Mouse (Mus musculus): ENCODE results near the gene Msmp. TPM values are rescaled to one million over a fixed set of nuclear protein-coding genes. Genes with fewer than 3 reads are reported as not detected.
A peak's percentile ranks its signal among the peaks of the same experiment; 100 is the strongest.

Gene Msmp
- polyA plus RNA-seq, 1 experiment: not detected

DNA sequence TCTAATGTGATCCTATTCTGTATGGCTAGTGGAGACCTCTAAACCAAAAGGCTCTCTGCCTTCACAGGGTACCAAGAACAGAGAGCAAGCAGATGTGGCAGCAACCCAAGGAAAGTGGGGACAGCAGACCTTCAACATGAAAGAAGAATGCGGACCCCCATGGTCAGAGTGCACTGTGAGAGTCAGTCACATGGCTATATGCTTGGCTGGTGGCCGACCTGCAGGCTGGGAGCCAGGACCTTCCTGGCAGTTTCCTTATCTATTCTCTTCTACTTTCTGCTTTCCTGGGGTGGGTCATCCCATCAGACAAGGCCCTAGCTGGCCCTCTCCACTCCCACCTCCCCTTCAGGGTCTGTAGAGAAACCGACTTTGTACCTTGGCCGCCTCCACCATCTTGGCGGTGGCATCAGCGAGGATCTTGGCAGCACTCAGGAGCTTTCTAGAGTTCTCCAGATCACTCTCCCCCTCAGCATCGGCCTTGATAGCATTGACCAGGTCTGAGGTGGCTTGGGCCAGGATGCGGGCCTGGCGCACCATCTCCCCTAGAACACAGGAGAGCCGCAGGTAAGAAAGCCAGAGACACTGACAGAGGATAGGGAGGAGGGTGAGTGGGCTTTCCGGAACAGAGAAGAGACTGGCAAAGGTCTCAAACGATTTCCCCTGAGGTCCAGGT is 37.8 kb downstream of the Msmp start:
- no peak overlapping the region for H3K4me3 ChIP-seq
- no peaks in the 10 kb centered on the region for H3K79me2 ChIP-seq (ENCODE audit: control insufficient read depth, insufficient read depth)
- no peak overlapping the region for H3K4me2 ChIP-seq (ENCODE audit: low read depth)
- H3K27me3 ChIP-seq (ENCODE audit: control insufficient read depth, insufficient read depth, insufficient read length): no peaks in the 10 kb centered on the region
- no peak overlapping the region for H3ac ChIP-seq (ENCODE audit: control insufficient read depth, insufficient read length)
- TF ChIP-seq CEBPB (IDR thresholded peaks at IDR 0.05; ENCODE audit: insufficient read depth, poor library complexity, severe bottlenecking) (no peak), TCF3 (IDR thresholded peaks at IDR 0.05; ENCODE audit: insufficient read length, low read depth) (no peak), POLR2A (IDR thresholded peaks at IDR 0.05; ENCODE audit: insufficient read length, low read depth) (no peak), POLR2AphosphoS2 (IDR thresholded peaks at IDR 0.05; ENCODE audit: insufficient read length, low read depth) (peak; percentile 20), USF1 (IDR thresholded peaks at IDR 0.05; ENCODE audit: low read depth) (no peak)
- peaks cover 82% of the 10 kb centered on the region for H3K36me3 ChIP-seq (ENCODE audit: control insufficient read depth, insufficient read depth)

DNA sequence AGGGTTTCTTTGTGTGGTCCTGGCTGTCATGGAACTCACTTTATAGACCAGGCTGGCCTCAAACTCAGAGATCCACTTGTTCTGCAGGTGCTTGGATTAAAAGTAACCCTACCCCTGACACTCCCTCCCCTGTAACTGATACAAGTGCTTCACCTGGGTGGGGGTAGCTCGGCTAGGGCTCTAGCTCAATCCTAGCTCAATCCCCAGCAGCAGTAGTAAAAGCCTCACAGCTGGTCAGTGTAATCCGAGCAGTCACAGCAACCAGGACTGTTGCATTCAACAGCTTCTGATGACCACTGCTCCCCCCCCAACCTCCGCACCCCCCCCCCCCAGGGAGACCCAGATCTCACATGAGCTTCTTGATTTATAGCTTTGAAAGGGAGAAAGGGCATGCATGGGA is 42.2 kb downstream of the Msmp start:
- Histone ChIP-seq H3K36me3 (ENCODE audit: control insufficient read depth, insufficient read depth) (peaks cover 89% of the 10 kb centered on the region), H3K4me3 (no peak overlapping the region), H3K79me2 (ENCODE audit: control insufficient read depth, insufficient read depth) (no peaks in the 10 kb centered on the region), H3K4me2 (ENCODE audit: low read depth) (no peak overlapping the region), H3ac (ENCODE audit: control insufficient read depth, insufficient read length) (no peak overlapping the region), H3K27me3 (ENCODE audit: control insufficient read depth, insufficient read depth, insufficient read length) (no peaks in the 10 kb centered on the region)
- TF ChIP-seq E2F4 (IDR thresholded peaks at IDR 0.05; ENCODE audit: insufficient read depth) (no peak), TCF3 (IDR thresholded peaks at IDR 0.05; ENCODE audit: insufficient read length, low read depth) (no peak)

DNA sequence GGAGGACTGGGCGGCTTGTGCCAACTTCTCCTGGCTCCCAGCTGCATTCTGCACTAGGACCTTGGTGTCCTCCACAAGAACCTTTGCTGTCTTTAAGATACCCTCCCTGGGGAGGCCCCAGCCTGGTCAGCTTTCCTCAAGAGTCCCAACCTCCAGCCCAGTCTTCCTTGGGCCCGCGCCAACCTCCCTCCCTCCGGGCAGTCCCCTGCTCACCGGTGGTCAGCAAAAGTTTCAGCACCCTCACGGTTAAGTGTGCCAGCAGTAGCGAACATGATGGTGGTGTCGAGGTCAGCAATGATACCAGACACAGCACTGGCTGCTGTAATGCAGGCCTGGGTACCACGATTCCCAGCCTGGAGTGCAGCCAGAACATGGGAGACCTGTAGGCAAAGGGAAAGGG is 48.3 kb downstream of the Msmp start:
- Histone ChIP-seq H3K79me2 (ENCODE audit: control insufficient read depth, insufficient read depth) (no peaks in the 10 kb centered on the region), H3K36me3 (ENCODE audit: control insufficient read depth, insufficient read depth) (peaks cover 78% of the 10 kb centered on the region), H3K4me2 (ENCODE audit: low read depth) (no peak overlapping the region), H3ac (ENCODE audit: control insufficient read depth, insufficient read length) (no peak overlapping the region), H3K27me3 (ENCODE audit: control insufficient read depth, insufficient read depth, insufficient read length) (no peaks in the 10 kb centered on the region), H3K4me3 (no peak overlapping the region)
- TF ChIP-seq MYOD1 (IDR thresholded peaks at IDR 0.05; ENCODE audit: control insufficient read depth in 1 of 3, insufficient read length in 2 of 3, low read depth in 2 of 3) (no peak), REST (IDR thresholded peaks at IDR 0.05; ENCODE audit: insufficient read depth, insufficient read length) (no peak), TCF3 (IDR thresholded peaks at IDR 0.05; ENCODE audit: insufficient read length, low read depth) (no peak), POLR2A (IDR thresholded peaks at IDR 0.05; ENCODE audit: insufficient read length, low read depth) (no peak), POLR2AphosphoS2 (IDR thresholded peaks at IDR 0.05; ENCODE audit: insufficient read length, low read depth) (no peak), E2F4 (IDR thresholded peaks at IDR 0.05; ENCODE audit: insufficient read depth) (no peak)

DNA sequence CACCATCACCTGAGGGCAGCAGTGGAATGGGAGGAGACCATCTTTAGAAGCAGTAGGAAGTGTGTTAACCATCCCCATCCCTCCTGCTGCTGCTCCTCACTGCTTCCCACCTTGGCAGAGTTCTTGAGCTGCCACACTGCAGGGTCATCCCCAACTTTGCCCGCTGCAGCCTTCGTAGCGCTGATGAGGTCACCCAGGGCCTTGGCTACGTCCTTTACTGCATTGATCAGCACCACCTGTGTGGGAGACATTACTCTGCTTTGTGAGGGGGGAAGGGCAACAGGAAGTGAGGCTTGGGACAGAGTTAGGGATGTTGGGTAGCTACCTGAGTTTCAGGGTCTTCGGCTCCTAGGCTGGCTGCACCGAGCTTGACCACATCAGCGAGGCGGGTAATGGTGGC is 48.7 kb downstream of the Msmp start:
- H3K4me2 ChIP-seq (ENCODE audit: low read depth): no peak overlapping the region
- H3K27me3 ChIP-seq (ENCODE audit: control insufficient read depth, insufficient read depth, insufficient read length): no peaks in the 10 kb centered on the region
- H3K79me2 ChIP-seq (ENCODE audit: control insufficient read depth, insufficient read depth): no peaks in the 10 kb centered on the region
- no peak overlapping the region for H3K4me3 ChIP-seq
- no peak overlapping the region for H3ac ChIP-seq (ENCODE audit: control insufficient read depth, insufficient read length)
- H3K36me3 ChIP-seq (ENCODE audit: control insufficient read depth, insufficient read depth): peaks cover 78% of the 10 kb centered on the region
- TF ChIP-seq USF1 (IDR thresholded peaks at IDR 0.05; ENCODE audit: low read depth): no peak
- no peak for TF ChIP-seq SRF (IDR thresholded peaks at IDR 0.05; ENCODE audit: control insufficient read depth, insufficient read length, low read depth)
- TF ChIP-seq MYOG (IDR thresholded peaks at IDR 0.05; ENCODE audit: control insufficient read depth in 1 of 3, insufficient read depth in 1 of 3, insufficient read length in 2 of 3, low read depth in 2 of 3): no peak
- TF ChIP-seq MAX (IDR thresholded peaks at IDR 0.05; ENCODE audit: low read depth): no peak
- TF ChIP-seq TCF12 (IDR thresholded peaks at IDR 0.05; ENCODE audit: insufficient read depth, poor library complexity, severe bottlenecking): no peak

DNA sequence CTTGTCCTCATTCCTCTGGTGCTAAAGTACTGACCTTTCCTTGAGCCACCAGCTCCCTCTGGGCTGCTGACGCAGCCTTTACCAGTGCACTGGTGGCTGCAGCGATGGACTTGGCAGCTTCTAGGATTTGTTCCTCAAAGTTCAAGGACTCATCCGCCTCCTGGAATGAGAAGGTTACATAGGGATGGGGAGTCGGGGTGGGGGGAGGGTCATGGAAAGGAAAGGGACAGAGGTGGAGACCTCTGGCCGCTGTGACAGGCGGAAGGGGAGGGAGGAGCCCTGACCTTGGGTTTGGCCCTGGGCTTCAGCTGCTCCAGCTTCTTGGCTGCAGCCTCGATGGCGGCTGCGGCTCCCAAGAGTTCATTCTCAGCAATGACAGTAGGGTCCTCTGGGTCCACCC is 51.0 kb downstream of the Msmp start:
- Histone ChIP-seq H3K4me3 (no peak overlapping the region), H3K4me2 (ENCODE audit: low read depth) (no peak overlapping the region), H3K27me3 (ENCODE audit: control insufficient read depth, insufficient read depth, insufficient read length) (no peaks in the 10 kb centered on the region), H3ac (ENCODE audit: control insufficient read depth, insufficient read length) (no peak overlapping the region), H3K36me3 (ENCODE audit: control insufficient read depth, insufficient read depth) (peaks cover 62% of the 10 kb centered on the region), H3K79me2 (ENCODE audit: control insufficient read depth, insufficient read depth) (no peaks in the 10 kb centered on the region)
- TF ChIP-seq MYOD1 (IDR thresholded peaks at IDR 0.05; ENCODE audit: control insufficient read depth in 1 of 3, insufficient read length in 2 of 3, low read depth in 2 of 3): no peak
- no peak for TF ChIP-seq POLR2A (IDR thresholded peaks at IDR 0.05; ENCODE audit: insufficient read length, low read depth)
- no peak for TF ChIP-seq MAX (IDR thresholded peaks at IDR 0.05; ENCODE audit: low read depth)
- TF ChIP-seq USF1 (IDR thresholded peaks at IDR 0.05; ENCODE audit: low read depth): no peak
- no peak for TF ChIP-seq MYOG (IDR thresholded peaks at IDR 0.05; ENCODE audit: control insufficient read depth in 1 of 3, insufficient read depth in 1 of 3, insufficient read length in 2 of 3, low read depth in 2 of 3)
- TF ChIP-seq REST (IDR thresholded peaks at IDR 0.05; ENCODE audit: insufficient read depth, insufficient read length): no peak
- no peak for TF ChIP-seq CEBPB (IDR thresholded peaks at IDR 0.05; ENCODE audit: insufficient read depth, poor library complexity, severe bottlenecking)
- no peak for TF ChIP-seq TCF3 (IDR thresholded peaks at IDR 0.05; ENCODE audit: insufficient read length, low read depth)
- no peak for TF ChIP-seq SRF (IDR thresholded peaks at IDR 0.05; ENCODE audit: control insufficient read depth, insufficient read length, low read depth)
- TF ChIP-seq E2F4 (IDR thresholded peaks at IDR 0.05; ENCODE audit: insufficient read depth): no peak
- TF ChIP-seq TCF12 (IDR thresholded peaks at IDR 0.05; ENCODE audit: insufficient read depth, poor library complexity, severe bottlenecking): no peak
- TF ChIP-seq POLR2AphosphoS2 (IDR thresholded peaks at IDR 0.05; ENCODE audit: insufficient read length, low read depth): no peak

Other genes starting within 250 kb of the Msmp start
- gene Rusc2, start 202.5 kb downstream of the Msmp start, polyA plus RNA-seq (2012; fragmentation: generic; extraction: Trizol): 28.2 TPM
- gene Fam166b, start 155.4 kb downstream of the Msmp start, polyA plus RNA-seq (2012; fragmentation: generic; extraction: Trizol): 0.04 TPM
- gene Tesk1, start 142.6 kb downstream of the Msmp start, polyA plus RNA-seq (2012; fragmentation: generic; extraction: Trizol): 40.4 TPM
- gene Cd72, start 129.9 kb downstream of the Msmp start, polyA plus RNA-seq (2012; fragmentation: generic; extraction: Trizol): 0.74 TPM
- gene Sit1, start 100.8 kb downstream of the Msmp start, polyA plus RNA-seq (2012; fragmentation: generic; extraction: Trizol): not detected
- 111 TPM for gene Ccdc107, start 91.6 kb downstream of the Msmp start, polyA plus RNA-seq (2012; fragmentation: generic; extraction: Trizol)
- gene Arhgef39, start 84.8 kb downstream of the Msmp start, polyA plus RNA-seq (2012; fragmentation: generic; extraction: Trizol): 5.7 TPM
- 10.7 TPM for gene Car9, start 77.5 kb downstream of the Msmp start, polyA plus RNA-seq (2012; fragmentation: generic; extraction: Trizol)
- gene Tpm2, start 60.7 kb downstream of the Msmp start, polyA plus RNA-seq (2012; fragmentation: generic; extraction: Trizol): 2,542 TPM
- 73.9 TPM for gene Creb3, start 22.2 kb downstream of the Msmp start, polyA plus RNA-seq (2012; fragmentation: generic; extraction: Trizol)
- 225 TPM for gene Tln1, start 21.8 kb downstream of the Msmp start, polyA plus RNA-seq (2012; fragmentation: generic; extraction: Trizol)
- 28.6 TPM for gene Rgp1, start 5.8 kb downstream of the Msmp start, polyA plus RNA-seq (2012; fragmentation: generic; extraction: Trizol)
- 5.9 TPM for gene Gba2, start 5.6 kb downstream of the Msmp start, polyA plus RNA-seq (2012; fragmentation: generic; extraction: Trizol)
- 9.1 TPM for gene Npr2, start 47.4 kb upstream of the Msmp start, polyA plus RNA-seq (2012; fragmentation: generic; extraction: Trizol)
- 0.02 TPM for gene Spag8, start 69.1 kb upstream of the Msmp start, polyA plus RNA-seq (2012; fragmentation: generic; extraction: Trizol)
- 99.1 TPM for gene Hint2, start 72.0 kb upstream of the Msmp start, polyA plus RNA-seq (2012; fragmentation: generic; extraction: Trizol)
- 1.7 TPM for gene Tmem8b, start 84.5 kb upstream of the Msmp start, polyA plus RNA-seq (2012; fragmentation: generic; extraction: Trizol)
- gene Fam221b, start 84.7 kb upstream of the Msmp start, polyA plus RNA-seq (2012; fragmentation: generic; extraction: Trizol): 3.4 TPM
- not detected for gene Olfr70, start 116.3 kb upstream of the Msmp start, polyA plus RNA-seq (2012; fragmentation: generic; extraction: Trizol)
- not detected for gene Olfr71, start 125.8 kb upstream of the Msmp start, polyA plus RNA-seq (2012; fragmentation: generic; extraction: Trizol)
- 0.78 TPM for gene Hrct1, start 142.7 kb upstream of the Msmp start, polyA plus RNA-seq (2012; fragmentation: generic; extraction: Trizol)
- gene Spaar, start 145.5 kb upstream of the Msmp start, polyA plus RNA-seq (2012; fragmentation: generic; extraction: Trizol): 0.02 TPM
- gene Olfr159, start 186.5 kb upstream of the Msmp start, polyA plus RNA-seq (2012; fragmentation: generic; extraction: Trizol): not detected
- gene Olfr156, start 239.4 kb upstream of the Msmp start, polyA plus RNA-seq (2012; fragmentation: generic; extraction: Trizol): not detected

Data from myocyte (in vitro differentiated cells).